Mouse (Mus musculus): ENCODE data around the gene Mapk13. TPM values are rescaled to one million over a fixed set of nuclear protein-coding genes. Genes with fewer than 3 reads are reported as not detected.
"Not testable (repeated sequence)": the region's sequence is repeated elsewhere in the genome, so short reads cannot be mapped to it uniquely, and the experiment has no call there.

Mapk13 gene
- total RNA-seq, 2 experiments from 2014 or later: 0.45 to 1.1 TPM

DNA sequence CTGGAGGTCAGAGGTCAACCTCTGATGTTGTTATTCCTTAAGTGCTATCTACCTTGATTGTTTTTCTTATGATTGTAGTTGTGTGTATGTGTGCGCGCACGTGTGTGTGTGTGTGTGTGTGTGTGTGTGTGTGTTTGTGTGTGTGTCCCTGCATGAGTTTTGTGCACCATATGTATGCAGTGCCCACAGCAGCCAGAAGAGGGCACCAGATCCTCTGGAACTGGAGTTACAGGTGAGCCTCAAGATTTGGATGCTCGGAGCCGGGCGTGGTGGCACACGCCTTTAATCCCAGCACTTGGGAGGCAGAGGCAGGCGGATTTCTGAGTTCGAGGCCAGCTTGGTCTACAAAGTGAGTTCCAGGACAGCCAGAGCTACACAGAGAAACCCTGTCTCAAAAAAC, 5.2 kb downstream of the Mapk13 start:
- intact Hi-C loops (cut with DNase I); DNase-seq: not testable (repeated sequence)

DNA sequence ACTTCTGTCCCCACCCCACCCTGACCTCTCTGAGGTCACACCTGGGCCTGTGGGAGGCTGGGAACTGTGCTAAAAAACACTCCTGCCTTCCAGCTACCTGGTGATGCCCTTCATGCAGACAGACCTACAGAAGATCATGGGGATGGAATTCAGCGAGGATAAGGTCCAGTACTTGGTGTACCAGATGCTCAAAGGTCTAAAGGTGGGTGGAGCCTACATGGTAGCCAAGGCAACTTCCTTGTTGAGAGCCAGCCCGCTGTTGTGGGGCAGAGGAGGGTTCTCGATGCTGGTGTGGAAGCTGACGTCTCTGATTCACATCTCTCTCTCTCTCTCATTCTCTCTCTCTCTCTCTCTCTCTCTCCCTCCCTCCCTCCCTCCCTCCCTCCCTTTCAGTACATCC, 6.1 kb downstream of the Mapk13 start:
- intact Hi-C loops (cut with DNase I): no loop called here
- no peak for DNase-seq

DNA sequence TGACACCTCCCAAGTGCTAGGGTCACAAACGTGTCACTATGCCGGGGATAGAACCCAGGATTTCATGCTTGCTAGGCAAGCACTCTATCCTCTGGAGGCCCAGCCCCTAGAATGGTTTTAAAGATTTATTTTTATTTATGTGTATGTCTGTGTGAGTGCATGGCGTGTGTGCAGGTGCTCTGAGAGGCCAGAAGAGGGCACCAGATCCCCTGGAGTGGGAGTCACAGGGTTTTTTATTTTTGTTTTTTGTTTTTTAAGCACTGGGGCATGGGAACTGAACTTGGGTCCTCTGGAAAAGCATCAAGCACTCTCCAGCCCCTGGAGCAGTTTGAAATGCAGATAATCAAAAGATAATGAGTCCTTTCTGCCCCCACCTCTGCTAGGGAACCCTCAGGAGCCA, 7.7 kb downstream of the Mapk13 start:
- DNase-seq: no peak
- intact Hi-C loops (cut with DNase I): no loop called here

DNA sequence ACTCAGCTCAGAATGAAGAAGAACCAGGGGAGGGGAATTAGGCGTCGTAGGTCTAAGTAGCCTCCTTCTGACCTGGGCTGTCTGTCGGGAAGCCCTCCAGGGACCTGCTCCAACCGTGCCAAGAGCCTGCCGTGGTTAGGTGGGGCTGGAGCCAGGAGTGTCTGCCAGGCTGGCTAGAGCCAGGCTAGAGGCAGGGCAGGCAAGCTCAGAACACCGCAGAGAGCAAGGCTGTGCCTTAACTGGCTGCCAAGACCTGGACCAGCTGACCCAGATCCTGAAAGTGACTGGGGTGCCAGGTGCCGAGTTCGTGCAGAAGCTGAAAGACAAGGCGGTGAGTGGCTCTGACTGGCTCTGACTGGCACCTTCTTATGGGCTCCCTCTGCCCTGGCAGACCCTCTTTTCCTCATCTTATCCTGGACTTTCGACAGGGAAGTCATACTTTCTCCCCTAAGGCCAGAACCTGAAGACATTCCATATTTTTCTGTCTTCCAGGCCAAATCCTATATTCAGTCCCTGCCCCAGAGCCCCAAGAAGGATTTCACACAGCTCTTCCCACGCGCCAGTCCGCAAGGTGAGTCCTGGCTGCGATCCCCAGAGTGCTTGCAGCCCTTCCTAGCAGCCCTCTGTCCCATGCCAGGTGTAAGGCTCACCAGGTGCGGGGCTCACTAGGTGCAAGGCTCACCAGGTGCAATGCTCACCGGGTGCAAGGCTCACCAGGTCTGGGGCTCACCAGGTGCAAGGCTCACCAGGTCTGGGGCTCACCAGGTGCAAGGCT, 8.3 kb downstream of the Mapk13 start:
- DNase-seq: peak; percentile 52 to 56
- intact Hi-C loops (cut with DNase I): no loop called here

DNA sequence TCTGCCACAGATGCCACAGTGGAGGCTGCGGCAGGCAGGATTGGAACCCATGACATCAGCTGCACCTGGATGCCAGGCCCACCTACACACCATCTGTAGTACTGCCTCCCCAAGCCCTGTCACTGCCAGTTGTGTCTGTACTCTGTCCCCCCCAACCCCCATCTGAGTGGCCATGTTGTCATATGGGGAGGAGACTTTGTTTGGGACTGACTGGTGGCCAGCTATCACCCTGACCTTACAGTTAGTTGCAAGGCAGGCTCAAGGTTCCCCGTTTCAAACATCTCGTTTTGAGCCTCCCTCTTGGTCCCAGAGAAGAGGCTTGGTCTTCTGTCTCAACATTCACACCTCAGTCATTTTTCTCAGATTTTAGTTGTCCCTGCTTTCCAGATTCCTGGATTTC, 10.6 kb downstream of the Mapk13 start:
- intact Hi-C loops (cut with DNase I): no loop called here
- no peak for DNase-seq

DNA sequence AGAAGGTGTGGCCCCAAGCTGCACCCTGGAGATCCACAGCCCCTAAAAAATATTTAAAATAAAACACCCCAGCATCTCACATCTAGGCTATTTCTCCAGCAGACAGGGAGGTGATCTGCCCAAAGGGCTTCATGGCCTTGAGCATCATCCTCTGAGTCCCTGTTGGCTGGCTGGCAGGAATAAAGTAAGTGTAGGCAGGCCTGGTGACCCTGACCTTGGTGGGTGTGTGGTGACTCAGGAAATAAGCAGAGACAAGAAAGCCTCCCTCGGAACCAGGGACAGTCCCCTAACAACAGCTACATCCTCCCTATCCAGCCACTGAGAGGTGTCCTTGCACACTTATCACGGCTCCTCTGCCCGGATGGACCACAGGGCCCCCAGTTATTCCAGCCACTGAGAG, 11.7 kb downstream of the Mapk13 start:
- DNase-seq: no peak
- intact Hi-C loops (cut with DNase I): no loop called here

DNA sequence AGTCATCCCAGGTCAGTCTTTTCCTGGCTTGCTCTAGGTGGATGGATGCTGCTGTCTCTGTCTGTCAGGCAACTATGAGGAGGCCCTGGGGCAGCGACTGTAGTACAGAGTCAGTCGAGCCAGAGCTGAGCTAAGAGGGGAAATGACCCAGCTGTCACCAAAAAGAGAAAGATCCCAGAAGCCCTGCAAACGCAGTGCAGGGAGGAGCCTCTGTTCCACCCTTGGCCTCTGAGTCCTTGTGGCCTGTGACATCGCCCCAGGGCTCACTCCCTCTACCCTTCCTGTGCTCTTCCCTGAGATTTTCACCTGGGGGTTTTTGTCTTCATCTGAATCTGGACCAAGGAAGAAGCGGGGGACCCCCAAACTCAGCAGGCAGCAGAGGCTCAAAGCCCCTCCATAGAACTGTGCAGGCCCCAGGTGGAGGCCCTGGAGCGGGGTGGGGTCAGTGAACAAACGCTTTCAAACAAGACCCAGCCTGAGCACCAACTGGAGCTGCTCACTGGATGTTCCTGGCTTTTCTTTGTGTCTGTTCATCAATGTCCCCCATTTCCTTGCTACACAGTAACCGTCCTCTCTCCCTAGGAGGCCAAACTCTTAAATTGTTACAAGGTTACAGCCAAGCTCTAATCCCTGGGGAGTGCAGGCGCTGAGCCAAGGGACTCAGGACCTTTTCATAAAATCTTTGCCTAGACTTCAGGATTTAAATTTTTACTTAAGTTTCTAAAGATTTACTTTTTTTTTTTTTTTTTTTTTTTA, 12.4 kb downstream of the Mapk13 start:
- peak; percentile 38 to 50 for DNase-seq
- intact Hi-C loops (cut with DNase I): no loop called here

DNA sequence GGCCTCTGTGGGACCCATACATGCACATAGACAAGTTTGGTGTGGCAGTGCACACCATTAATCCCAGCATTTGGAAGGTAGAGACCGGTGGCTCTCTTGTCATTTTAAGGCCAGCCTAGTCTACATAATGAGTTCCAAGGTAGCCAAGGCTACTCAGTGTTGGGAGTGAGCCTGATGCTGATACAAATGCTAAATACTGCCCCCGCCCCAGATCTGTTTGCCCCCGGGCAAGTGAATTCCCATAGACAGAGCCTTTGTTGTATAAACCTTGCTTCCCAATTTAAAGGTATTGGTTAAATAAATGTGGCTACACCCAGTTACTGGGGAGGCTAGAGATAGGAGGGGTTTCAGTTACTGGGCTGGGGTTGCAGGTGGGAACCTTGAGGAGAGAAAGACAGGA, 15.9 kb downstream of the Mapk13 start:
- intact Hi-C loops (cut with DNase I): no loop called here
- no peak for DNase-seq

DNA sequence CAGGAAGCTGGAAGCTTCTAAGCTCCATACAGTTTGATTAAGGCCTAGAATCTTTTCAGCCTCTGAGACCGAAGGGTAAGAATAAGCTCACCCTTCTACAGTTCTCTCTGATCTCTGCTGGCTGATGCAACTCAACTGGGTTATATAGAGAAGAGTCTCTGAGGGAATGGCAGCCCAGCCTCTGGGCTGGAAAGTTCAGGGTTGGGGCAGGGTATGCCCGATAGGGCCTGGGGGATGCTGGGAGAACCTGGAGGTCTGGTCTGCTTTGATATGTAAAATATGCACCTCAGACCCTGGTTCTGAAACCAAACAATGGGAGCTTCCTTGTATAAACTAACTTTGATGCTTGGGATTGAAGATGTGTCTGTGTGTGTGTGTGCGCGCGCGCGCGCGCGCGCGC, 18.4 kb downstream of the Mapk13 start:
- no peak for DNase-seq
- intact Hi-C loops (cut with DNase I): no loop called here

DNA sequence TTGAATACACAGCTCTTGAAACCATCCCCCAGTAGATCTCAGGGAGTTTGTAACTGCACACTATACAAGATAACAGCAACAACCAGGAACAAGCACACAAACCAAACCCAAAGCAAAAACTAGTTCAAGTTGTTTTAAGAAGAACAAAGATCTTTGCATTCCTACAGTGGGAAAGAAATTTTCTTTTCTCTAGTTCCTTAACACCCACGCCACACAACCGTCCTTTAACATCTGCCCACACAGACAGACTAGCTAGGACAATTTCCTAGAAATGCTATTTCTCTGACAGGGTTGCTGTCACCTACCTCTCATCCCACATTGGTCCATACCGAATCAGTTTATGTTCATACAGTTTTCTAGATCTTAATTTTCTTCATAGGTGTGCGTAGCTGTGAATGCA, 27.9 kb downstream of the Mapk13 start:
- no peak for DNase-seq
- intact Hi-C loops (cut with DNase I): no loop called here

DNA sequence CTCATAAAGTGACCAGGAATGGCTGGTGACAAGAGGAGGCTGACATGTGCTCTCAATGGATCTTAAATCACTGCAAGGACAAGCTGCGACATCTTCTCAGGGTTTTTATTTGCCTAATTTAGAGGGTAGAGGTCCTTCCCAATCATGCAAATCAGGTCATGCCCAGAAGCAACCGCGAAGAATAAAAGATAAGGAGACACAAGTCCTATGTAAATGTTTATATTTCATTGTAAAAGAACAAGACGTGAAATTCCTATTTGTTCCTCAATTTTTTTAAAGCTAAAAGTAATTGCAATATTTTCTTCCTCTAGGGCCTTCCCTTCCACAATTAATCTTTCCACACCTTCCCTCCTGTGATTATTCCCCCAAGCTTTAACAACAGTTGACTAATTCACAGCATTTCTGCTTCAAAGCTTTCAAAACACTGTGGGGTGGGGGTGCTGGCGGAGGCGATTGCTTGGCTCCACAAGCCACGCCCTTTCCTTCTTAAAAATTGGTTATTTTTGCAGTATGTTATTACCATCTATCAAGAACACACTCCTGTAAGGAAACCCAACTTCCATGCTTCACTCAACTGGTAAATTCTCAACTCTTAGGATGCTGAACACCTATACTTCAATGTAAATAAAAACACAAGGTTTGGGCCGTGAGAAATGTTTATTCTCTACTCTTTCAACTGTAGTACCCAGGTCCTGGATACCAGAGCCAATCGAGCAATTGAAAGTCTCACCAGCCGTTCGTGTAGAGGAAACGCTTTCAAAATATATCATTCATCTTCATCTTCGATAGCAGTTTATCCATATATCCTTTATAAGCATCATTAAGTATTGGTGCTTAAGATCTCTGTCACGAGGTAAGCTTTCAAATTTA, 30.4 kb downstream of the Mapk13 start:
- intact Hi-C loops (cut with DNase I): loop anchor here (2.0 kb wide), 3 partner anchors 37 to 127 kb away; no protein-coding TSS in a partner anchor
- DNase-seq: no peak

DNA sequence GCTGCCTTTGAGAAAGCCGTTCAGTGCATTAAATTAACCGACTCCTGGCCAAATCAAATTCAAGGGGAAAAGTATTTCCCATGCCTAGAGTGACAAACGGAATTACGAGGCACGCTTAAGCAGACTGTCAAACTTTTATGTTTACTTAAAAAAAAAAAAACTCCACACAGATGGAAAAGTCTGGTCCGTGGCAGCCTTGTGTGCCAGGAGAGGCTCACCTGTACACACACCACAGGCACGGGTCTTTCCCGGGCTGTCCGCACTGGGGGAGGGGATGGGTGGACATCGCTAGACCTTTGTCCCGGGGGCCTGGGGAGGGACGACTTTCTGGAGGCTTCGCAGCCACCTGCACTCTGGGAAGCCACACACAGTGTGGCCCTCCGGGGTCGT, 31.2 kb downstream of the Mapk13 start:
- intact Hi-C loops (cut with DNase I): loop anchor here (2.0 kb wide), 3 partner anchors 37 to 127 kb away; no protein-coding TSS in a partner anchor

DNA sequence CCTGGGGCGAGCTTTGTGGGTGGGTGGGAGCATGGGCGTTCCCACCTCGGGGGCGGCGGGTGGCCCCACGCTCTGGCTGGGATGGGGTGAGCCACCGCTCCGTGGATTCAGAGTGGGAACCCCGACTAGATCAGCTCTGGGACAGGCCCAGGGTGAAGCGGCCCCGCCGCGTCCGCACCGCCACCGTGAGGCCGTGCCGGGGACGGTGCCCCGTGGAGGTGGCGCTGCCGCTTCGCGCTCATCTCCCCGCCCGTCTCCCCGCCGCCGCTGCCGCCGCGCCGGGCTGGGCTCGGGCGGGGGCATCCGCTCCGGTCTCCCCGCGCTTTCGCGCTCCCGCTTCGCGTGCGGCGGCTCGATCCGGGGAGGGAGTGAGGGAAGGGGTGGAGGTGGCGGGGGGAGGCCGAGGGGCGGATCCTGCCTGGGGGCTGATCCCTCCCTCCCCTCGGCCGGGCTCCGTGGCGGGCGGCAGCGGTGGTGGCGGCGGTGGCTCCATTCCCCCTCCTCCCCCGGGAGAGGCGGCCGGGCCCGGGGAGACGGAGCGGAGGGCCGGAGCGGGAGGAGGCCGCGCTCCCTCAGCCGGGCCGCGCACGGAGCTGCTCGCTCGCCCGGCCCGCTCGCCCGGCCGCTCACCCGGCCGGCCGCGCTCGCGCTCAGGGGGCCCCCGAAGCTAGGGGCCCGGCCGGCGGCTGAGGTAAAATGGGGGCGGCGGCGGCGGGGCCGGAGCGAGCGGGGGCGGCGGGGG, 31.7 kb downstream of the Mapk13 start, which contains the start of gene Brpf3:
TSS of gene Brpf3 (plus strand) at position 420 of the 742 bp plus-strand sequence.
- intact Hi-C loops (cut with DNase I): loop anchor here (2.0 kb wide), 3 partner anchors 38 to 126 kb away; no protein-coding TSS in a partner anchor

More for the DNA sequence above, 31.2 kb downstream of the Mapk13 start:
- DNase-seq: no peak

DNA sequence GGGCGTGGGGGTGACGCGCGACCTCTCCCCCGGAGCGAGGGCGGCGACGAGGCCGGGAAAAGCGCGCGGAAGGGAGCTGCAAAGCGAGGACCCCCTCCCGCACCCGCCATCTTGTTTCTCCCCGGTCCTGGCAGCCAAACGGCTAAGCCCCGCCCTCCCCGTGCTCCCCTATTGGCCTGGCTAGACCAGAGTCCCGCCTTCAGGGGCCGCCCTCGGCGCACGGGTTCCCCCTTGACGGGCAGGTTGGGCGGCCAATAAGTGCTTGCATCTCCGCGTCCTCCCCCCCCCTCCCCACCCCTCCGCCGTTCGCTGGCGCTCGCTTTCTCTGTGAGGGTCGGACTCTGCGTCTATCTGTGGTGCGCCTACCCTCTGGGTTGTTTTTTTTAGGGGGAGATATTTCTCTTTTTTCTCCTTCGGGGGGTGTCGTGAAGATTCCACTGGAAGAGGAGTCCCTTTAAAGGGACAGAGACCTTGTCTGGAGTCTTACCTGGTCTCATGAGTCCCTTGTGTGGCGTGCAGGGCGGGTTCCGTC, 32.4 kb downstream of the Mapk13 start:
- intact Hi-C loops (cut with DNase I): loop anchor here (2.0 kb wide), 3 partner anchors 39 to 125 kb away; no protein-coding TSS in a partner anchor
- peak; percentile 99 for DNase-seq

More for the DNA sequence above, 31.7 kb downstream of the Mapk13 start, which contains the start of gene Brpf3:
- peak; percentile 84 to 85 for DNase-seq

DNA sequence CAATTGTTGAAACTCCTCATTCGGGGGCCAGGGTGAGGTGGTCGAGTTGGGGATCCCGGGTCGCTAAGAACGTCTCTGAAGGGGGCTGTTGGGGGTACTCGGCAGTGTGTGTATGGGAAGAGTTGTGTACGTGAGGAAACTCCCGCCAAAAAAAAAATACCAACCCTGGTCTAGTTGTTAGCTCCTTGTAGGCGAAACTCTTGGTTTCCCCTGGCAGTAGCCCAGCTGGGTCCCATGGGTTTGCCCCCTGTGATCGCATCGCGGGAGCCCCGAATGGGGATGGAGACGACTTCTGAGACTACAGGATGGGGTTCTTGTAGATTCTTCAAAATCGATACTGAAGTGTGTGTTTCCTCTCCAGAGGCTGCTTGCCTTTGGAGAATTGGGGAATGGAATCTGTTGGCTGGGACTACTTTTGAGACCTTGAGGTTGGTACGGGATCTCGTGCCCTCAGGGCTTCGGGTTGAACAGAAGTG, 32.9 kb downstream of the Mapk13 start:
- DNase-seq: no peak
- intact Hi-C loops (cut with DNase I): no loop called here

DNA sequence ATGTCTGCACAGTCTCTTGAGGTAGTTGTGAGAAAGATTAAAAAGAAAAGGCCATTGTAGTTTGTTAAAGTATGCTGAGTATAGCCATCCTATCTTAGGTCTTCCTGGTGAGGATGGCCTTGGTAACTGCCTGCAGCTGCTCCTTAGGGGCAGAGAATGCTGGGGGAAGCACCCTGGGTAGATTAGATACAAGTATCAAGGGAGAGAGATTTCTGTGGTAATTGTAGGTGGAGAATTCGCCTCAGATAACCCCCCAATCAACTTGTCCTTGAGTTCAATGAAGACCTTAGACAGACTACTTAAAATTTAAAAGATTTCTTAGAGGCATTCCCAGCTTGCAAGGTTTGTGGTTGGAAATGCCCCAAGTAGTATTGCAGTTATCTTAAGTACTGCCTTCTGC, 34.2 kb downstream of the Mapk13 start:
- intact Hi-C loops (cut with DNase I): no loop called here

DNA sequence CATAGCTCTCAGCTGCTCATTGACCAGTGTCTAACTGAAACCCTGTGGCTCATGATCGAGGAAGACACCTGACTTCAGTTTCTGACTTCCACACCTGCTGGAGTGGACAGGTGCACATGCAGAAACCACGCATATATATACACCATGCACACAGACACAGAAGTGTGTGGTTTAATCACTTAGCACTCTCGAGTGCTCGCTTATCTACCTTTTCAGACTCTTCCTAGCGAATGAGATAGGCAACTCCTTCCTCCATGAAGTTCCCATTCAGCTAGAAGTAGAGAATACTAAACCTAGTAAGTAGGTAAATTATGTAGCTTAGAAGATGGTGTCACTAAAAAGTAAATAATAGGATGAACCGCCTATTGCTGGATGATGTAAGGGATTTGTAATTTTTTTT, 35.9 kb downstream of the Mapk13 start:
- DNase-seq: no peak
- intact Hi-C loops (cut with DNase I): no loop called here

More for the DNA sequence above, 34.2 kb downstream of the Mapk13 start:
- DNase-seq: no peak

DNA sequence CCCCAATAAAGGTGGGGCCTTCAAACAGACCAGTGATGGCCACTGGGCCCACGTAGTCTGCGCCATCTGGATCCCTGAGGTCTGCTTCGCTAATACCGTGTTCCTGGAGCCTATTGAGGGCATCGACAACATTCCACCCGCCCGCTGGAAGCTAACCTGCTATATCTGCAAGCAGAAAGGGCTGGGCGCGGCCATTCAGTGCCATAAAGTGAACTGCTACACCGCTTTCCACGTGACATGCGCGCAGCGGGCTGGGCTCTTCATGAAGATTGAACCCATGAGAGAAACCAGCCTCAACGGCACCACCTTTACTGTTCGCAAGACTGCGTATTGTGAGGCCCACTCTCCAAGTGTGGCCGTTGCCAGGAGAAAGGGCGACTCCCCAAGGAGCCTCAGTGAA, 37.7 kb downstream of the Mapk13 start:
- intact Hi-C loops (cut with DNase I): no loop called here
- DNase-seq: no peak

DNA sequence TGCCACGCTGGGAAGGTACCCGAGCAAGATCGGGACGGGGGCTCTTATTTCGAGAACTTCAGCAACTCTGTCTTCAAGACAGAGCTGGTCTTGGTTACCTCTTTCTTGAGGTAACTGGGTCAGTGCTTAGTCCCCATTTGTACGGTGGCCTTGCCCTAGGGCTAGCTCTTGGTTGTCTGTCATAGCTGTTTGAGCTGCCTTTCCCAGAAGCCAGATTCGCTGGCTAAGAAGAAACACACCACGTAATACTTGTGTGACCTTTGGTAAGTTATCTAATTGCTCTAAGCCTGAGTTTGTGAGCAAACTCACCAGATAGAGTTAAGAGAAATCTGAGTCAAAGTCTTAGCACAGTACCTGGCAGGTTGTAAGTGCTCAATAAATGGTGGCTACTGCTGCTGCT, 39.6 kb downstream of the Mapk13 start:
- DNase-seq: no peak
- intact Hi-C loops (cut with DNase I): no loop called here
